26 mouse cellular contexts compared by ENCODE assay signal in the genomic region with DNA sequence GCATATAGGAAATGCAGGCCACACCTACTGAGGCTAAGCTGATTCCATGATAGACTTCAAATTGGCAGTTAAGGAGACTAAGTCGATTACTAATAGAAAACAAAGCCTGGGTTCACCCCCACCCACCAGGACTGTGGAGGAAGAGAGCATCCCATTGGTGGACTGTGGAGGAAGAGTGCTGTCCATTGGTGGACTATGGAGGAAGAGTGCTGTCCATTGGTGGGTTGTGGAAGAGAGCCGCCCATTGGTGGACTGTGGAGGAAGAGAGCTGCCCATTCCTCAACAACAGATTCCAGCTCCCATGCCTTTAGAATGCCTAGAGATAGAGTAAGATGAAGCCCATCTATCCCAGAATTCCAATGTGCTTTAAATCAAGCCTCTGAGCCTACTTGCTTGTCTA. TPM values are rescaled to one million over a fixed set of nuclear protein-coding genes. Genes with fewer than 3 reads are reported as not detected.
"Had no signal": no experiment of that assay in that cellular context is flagged by ENCODE, and none has a peak within 500 bp of the region (broad histone marks: within the 10 kb centered on the region; RNA-seq: fewer than 3 reads in every experiment).

No protein-coding gene starts in this region.

- H3K27ac ChIP-seq: gastrocnemius, adult 2 months; heart, embryonic 10.5 days; hindbrain, embryonic 10.5 days; hindbrain, embryonic 12.5 days; hindbrain, embryonic 14.5 days; intestine, embryonic 15.5 days; kidney, embryonic 15.5 days; kidney, postnatal 0 days; limb, embryonic 13.5 days; limb, embryonic 15.5 days; liver, embryonic 12.5 days; liver, embryonic 14.5 days had no signal

- H3K4me3 ChIP-seq: gastrocnemius, adult 2 months; heart, embryonic 10.5 days; heart, embryonic 12.5 days; hindbrain, embryonic 10.5 days; hindbrain, embryonic 12.5 days; intestine, embryonic 15.5 days; kidney, embryonic 15.5 days; limb, embryonic 13.5 days; limb, embryonic 15.5 days; liver, embryonic 12.5 days had no signal

- DNase-seq: gastrocnemius, adult 2 months; gastrocnemius, postnatal 10 days; gastrocnemius, postnatal 25 days; heart, adult 18-20 months; heart, postnatal 10 days; heart, postnatal 4 days; kidney, adult 2 months; kidney, adult 9 months; kidney, postnatal 14 days; kidney, postnatal 36 days; layer of hippocampus, postnatal 36 days had no signal

- H3K27me3 ChIP-seq: heart, embryonic 12.5 days; hindbrain, embryonic 12.5 days; intestine, embryonic 15.5 days; kidney, embryonic 15.5 days; limb, embryonic 13.5 days; limb, embryonic 15.5 days; liver, embryonic 12.5 days had no signal

- H3K4me1 ChIP-seq: kidney, embryonic 15.5 days; liver, embryonic 12.5 days had no signal

RNA-seq across cellular contexts. Expression of gene Pgbd5, which starts 42.9 kb away (rescaled TPM):
- total RNA-seq: granulocyte monocyte progenitor cell, adult 5-6 weeks; liver, adult 2 months had no signal
- polyA plus RNA-seq: inflammation-experienced regulatory T-cells, adult 6 months; liver, adult 2 months had no signal
